Mouse (Mus musculus): ENCODE data around the gene Sh2d1b2. TPM values are rescaled to one million over a fixed set of nuclear protein-coding genes. Genes with fewer than 3 reads are reported as not detected.
"Not testable (repeated sequence)": the region's sequence is repeated elsewhere in the genome, so short reads cannot be mapped to it uniquely, and the experiment has no call there.

Sh2d1b2 gene
- total RNA-seq (2021) (not detected), polyA plus RNA-seq (2012; rRNA removed) (not detected in 2 replicates)
- long read RNA-seq: 0 reads

DNA sequence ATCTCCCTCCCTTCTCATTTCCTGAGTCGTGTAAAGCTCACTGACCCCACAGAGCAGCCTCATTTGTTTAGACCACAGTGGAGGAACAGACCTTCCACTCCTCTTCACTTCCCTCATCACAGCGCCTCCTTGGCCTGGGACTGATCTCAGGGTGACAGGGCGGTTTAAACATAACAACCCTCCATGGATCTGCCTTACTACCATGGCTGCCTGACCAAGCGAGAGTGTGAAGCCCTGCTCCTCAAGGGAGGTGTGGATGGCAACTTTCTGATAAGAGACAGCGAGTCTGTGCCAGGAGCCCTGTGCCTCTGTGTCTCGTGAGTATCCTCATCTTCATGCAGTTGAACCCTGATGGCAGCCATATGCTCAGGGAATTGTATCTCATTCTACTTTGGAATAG, at the start of gene Sh2d1b2:
TSS of gene Sh2d1b2 (plus strand) at position 62 of the 400 bp plus-strand sequence.
- DNase-seq; H3K9ac ChIP-seq (ENCODE audit: low read depth, low read length); H3K4me1 ChIP-seq (ENCODE audit: control insufficient read depth, insufficient read depth, low read length); H3K27me3 ChIP-seq (ENCODE audit: control insufficient read depth, insufficient read depth, low read length); H3K79me2 ChIP-seq (replicated peaks; ENCODE audit: control insufficient read depth, insufficient read depth, low read length); H3K4me3 ChIP-seq; H3K27ac ChIP-seq; intact Hi-C loops (cut with DNase I); H3K36me3 ChIP-seq (ENCODE audit: control insufficient read depth, insufficient read depth, low read length): not testable (repeated sequence)
- 46% methylated on average over 6 of the region's 6 CpGs for WGBS

DNA sequence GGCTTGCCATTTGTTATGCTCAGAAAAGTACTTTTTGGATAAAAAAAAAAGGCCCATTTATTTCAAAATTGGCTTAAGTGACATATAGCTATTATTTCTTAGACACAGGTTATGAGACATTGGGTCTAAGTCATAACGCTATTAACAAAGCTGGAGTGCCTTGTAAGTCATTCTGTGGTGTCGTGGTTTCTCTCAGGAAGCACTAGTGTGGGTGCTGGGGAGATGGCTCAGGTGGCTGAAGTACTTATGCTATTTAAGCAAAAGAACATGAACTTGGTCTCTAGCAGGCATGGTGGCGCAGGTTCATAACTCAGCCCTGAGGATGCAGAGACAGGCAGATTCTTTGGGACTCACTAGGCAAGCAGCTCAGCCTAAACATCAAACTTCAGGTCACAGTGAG, 47.4 kb upstream of the Sh2d1b2 start:
- Histone ChIP-seq H3K27ac (no peak overlapping the region), H3K79me2 (replicated peaks; ENCODE audit: control insufficient read depth, insufficient read depth, low read length) (no peaks in the 10 kb centered on the region), H3K27me3 (ENCODE audit: control insufficient read depth, insufficient read depth, low read length) (no peaks in the 10 kb centered on the region), H3K9ac (ENCODE audit: low read depth, low read length) (no peak overlapping the region), H3K4me1 (ENCODE audit: control insufficient read depth, insufficient read depth, low read length) (no peaks in the 10 kb centered on the region), H3K36me3 (ENCODE audit: control insufficient read depth, insufficient read depth, low read length) (no peaks in the 10 kb centered on the region), H3K4me3 (no peak overlapping the region)
- intact Hi-C loops (cut with DNase I): no loop called here
- WGBS: 92% methylated on average over 3 of the region's 3 CpGs
- TF ChIP-seq POLR2A (IDR thresholded peaks at IDR 0.05; ENCODE audit: insufficient read depth, low read depth, low read length): no peak
- no peak for TF ChIP-seq CTCF (IDR thresholded peaks at IDR 0.05)
- TF ChIP-seq EP300 (IDR thresholded peaks at IDR 0.05; ENCODE audit: insufficient read depth, low read depth, low read length): no peak
- DNase-seq: no peak

DNA sequence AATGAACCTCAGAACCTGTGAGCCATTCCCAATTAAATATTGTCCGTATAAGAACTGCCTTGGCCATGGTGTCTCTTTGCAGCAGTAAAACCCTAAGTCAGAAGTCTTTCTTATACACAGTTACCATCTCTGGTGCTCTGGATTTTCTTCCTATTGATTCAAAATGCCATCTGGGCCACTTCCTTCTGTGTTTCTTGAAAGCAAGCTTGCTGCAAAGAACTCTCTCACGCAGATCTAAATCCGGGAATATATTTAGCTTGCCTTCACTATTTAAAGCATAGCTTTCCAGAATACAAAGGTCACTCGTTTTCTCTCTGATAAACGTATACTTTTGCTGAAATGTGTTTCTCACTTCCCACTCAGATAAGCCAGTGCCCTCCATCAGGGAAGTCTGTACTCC, 46.0 kb upstream of the Sh2d1b2 start:
- TF ChIP-seq CTCF (IDR thresholded peaks at IDR 0.05) (no peak), POLR2A (IDR thresholded peaks at IDR 0.05; ENCODE audit: insufficient read depth, low read depth, low read length) (no peak), EP300 (IDR thresholded peaks at IDR 0.05; ENCODE audit: insufficient read depth, low read depth, low read length) (no peak)
- no peaks in the 10 kb centered on the region for H3K36me3 ChIP-seq (ENCODE audit: control insufficient read depth, insufficient read depth, low read length)
- H3K27ac ChIP-seq: no peak overlapping the region
- H3K79me2 ChIP-seq (replicated peaks; ENCODE audit: control insufficient read depth, insufficient read depth, low read length): no peaks in the 10 kb centered on the region
- H3K27me3 ChIP-seq (ENCODE audit: control insufficient read depth, insufficient read depth, low read length): no peaks in the 10 kb centered on the region
- no peak overlapping the region for H3K9ac ChIP-seq (ENCODE audit: low read depth, low read length)
- H3K4me3 ChIP-seq: no peak overlapping the region
- 53% methylated on average over 5 of the region's 5 CpGs for WGBS
- intact Hi-C loops (cut with DNase I): no loop called here
- H3K4me1 ChIP-seq (ENCODE audit: control insufficient read depth, insufficient read depth, low read length): no peaks in the 10 kb centered on the region
- no peak for DNase-seq

DNA sequence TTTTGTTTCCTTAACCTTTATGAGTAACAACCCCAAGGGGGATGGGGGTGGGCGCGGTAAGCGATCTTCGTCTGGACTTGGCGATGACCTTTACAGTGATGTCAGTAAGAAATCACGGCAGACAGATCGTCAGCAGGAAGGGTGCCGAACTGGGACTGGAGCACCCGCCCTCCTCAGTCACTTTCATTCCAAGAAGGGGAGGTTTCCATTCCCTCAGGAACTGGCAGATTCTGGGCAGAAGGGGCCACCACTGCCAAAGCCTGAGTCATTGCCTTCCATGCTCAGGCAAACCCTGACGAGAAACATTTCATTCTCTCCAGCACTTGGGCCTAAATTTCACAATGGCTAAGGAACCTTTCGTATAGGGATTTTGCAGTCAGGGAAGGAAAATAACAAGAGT, 43.9 kb upstream of the Sh2d1b2 start:
- no peak overlapping the region for H3K4me3 ChIP-seq

DNA sequence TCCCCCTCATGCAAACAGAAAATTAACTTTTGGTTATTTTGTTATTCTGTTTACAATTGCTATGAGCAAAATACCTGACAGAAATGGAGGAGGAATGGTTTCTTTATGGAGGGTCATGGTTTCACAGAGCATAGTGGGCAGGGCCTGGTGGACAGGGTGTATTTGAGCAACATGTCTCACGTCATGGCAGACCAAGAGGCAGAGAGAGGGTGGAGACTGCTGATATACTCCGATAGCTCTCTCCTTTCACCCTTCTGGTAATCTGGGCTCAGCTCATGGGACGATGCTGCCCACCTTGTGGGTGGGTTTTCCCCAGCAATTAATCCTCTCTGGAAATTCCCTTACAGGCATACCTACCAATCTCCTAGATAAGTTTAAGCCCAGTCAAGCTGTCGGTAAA, 42.3 kb upstream of the Sh2d1b2 start:
- H3K36me3 ChIP-seq (ENCODE audit: control insufficient read depth, insufficient read depth, low read length): no peaks in the 10 kb centered on the region
- 65% methylated on average over 4 of the region's 4 CpGs for WGBS
- TF ChIP-seq CTCF (IDR thresholded peaks at IDR 0.05): no peak
- no peak for TF ChIP-seq POLR2A (IDR thresholded peaks at IDR 0.05; ENCODE audit: insufficient read depth, low read depth, low read length)
- no peak for TF ChIP-seq EP300 (IDR thresholded peaks at IDR 0.05; ENCODE audit: insufficient read depth, low read depth, low read length)
- intact Hi-C loops (cut with DNase I): no loop called here
- no peaks in the 10 kb centered on the region for H3K27me3 ChIP-seq (ENCODE audit: control insufficient read depth, insufficient read depth, low read length)
- no peaks in the 10 kb centered on the region for H3K79me2 ChIP-seq (replicated peaks; ENCODE audit: control insufficient read depth, insufficient read depth, low read length)
- no peak overlapping the region for H3K4me3 ChIP-seq
- H3K9ac ChIP-seq (ENCODE audit: low read depth, low read length): no peak overlapping the region
- H3K4me1 ChIP-seq (ENCODE audit: control insufficient read depth, insufficient read depth, low read length): no peaks in the 10 kb centered on the region
- no peak overlapping the region for H3K27ac ChIP-seq
- DNase-seq: no peak

More for the DNA sequence above, 43.9 kb upstream of the Sh2d1b2 start:
- Histone ChIP-seq H3K4me1 (ENCODE audit: control insufficient read depth, insufficient read depth, low read length) (no peaks in the 10 kb centered on the region), H3K27me3 (ENCODE audit: control insufficient read depth, insufficient read depth, low read length) (no peaks in the 10 kb centered on the region), H3K27ac (peak overlapping the region; percentile 50), H3K9ac (ENCODE audit: low read depth, low read length) (no peak overlapping the region), H3K79me2 (replicated peaks; ENCODE audit: control insufficient read depth, insufficient read depth, low read length) (no peaks in the 10 kb centered on the region), H3K36me3 (ENCODE audit: control insufficient read depth, insufficient read depth, low read length) (no peaks in the 10 kb centered on the region)
- WGBS: 34% methylated on average over 11 of the region's 11 CpGs
- DNase-seq: peak; percentile 66 to 80
- TF ChIP-seq CTCF (IDR thresholded peaks at IDR 0.05) (no peak), POLR2A (IDR thresholded peaks at IDR 0.05; ENCODE audit: insufficient read depth, low read depth, low read length) (no peak), EP300 (IDR thresholded peaks at IDR 0.05; ENCODE audit: insufficient read depth, low read depth, low read length) (no peak)
- intact Hi-C loops (cut with DNase I): no loop called here

DNA sequence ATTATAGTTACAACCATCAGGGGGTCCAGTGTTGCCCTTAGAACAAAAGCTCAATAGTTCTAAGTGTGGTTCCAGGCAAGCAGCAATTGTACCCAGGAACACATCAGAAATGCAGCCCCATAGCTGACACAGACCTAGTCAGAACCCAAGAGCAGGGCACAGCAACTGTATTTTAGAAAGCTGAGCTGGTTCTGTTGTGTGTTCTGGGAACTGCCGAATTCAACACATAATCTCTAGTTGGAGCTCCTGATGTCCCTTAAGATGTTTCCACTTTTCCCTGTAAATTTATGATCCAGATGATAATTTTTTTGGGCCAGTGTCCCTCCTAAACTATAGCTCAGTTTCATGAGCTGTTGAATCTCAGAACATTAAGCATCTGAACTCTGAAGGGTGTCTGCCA, 40.6 kb upstream of the Sh2d1b2 start:
- H3K79me2 ChIP-seq (replicated peaks; ENCODE audit: control insufficient read depth, insufficient read depth, low read length): no peaks in the 10 kb centered on the region
- TF ChIP-seq POLR2A (IDR thresholded peaks at IDR 0.05; ENCODE audit: insufficient read depth, low read depth, low read length): no peak
- TF ChIP-seq EP300 (IDR thresholded peaks at IDR 0.05; ENCODE audit: insufficient read depth, low read depth, low read length): no peak
- TF ChIP-seq CTCF (IDR thresholded peaks at IDR 0.05): no peak
- no peak overlapping the region for H3K9ac ChIP-seq (ENCODE audit: low read depth, low read length)
- no peak overlapping the region for H3K4me3 ChIP-seq
- intact Hi-C loops (cut with DNase I): no loop called here
- H3K4me1 ChIP-seq (ENCODE audit: control insufficient read depth, insufficient read depth, low read length): no peaks in the 10 kb centered on the region
- no peaks in the 10 kb centered on the region for H3K36me3 ChIP-seq (ENCODE audit: control insufficient read depth, insufficient read depth, low read length)
- H3K27ac ChIP-seq: no peak overlapping the region
- WGBS: 92% methylated on average over 1 of the region's 1 CpGs
- DNase-seq: no peak
- H3K27me3 ChIP-seq (ENCODE audit: control insufficient read depth, insufficient read depth, low read length): no peaks in the 10 kb centered on the region
